Mouse (Mus musculus) neural tube, embryonic 13.5 days (tissue): Measurements from ENCODE around the gene Cela3b. TPM values are rescaled to one million over a fixed set of nuclear protein-coding genes. Genes with fewer than 3 reads are reported as not detected.

Experiments used
- ATAC-seq: fragments of 200-750 bp; cut with Nextera tagmentation; 2 replicates; pipeline ENCODE4 v1.8.0; 2017; ENCODE audit warnings: low read depth, mild to moderate bottlenecking, moderate TSS enrichment, moderate library complexity
- H3K27ac ChIP-seq: fragments of 300-500 bp; sonication (generic); replicated peaks from 2 replicates; pipeline ENCODE4 v1.5.1; 2015; ENCODE audit warnings: moderate library complexity, mild to moderate bottlenecking, inconsistent platforms
- H3K27me3 ChIP-seq: fragments of 300-500 bp; sonication (generic); 2 replicates; pipeline ENCODE4 v1.6.1; 2015; ENCODE audit warnings: mild to moderate bottlenecking, inconsistent platforms
- H3K36me3 ChIP-seq: fragments of 300-500 bp; sonication (generic); 2 replicates; pipeline ENCODE4 v1.6.1; 2015; ENCODE audit warnings: mild to moderate bottlenecking, inconsistent platforms
- H3K4me1 ChIP-seq: fragments of 300-500 bp; sonication (generic); replicated peaks from 2 replicates; pipeline ENCODE4 v1.6.1; 2015; ENCODE audit warnings: inconsistent platforms
- H3K4me2 ChIP-seq: fragments of 300-500 bp; sonication (generic); 2 replicates; pipeline ENCODE4 v1.6.1; 2015; ENCODE audit warnings: inconsistent platforms, mild to moderate bottlenecking, moderate library complexity
- H3K4me3 ChIP-seq: fragments of 300-500 bp; sonication (generic); 2 replicates; pipeline ENCODE4 v1.5.1; 2015; ENCODE audit warnings: mild to moderate bottlenecking, inconsistent platforms
- H3K9ac ChIP-seq: fragments of 300-500 bp; sonication (generic); 2 replicates; pipeline ENCODE4 v1.6.1; 2015; ENCODE audit warnings: moderate library complexity, mild to moderate bottlenecking, inconsistent platforms
- H3K9me3 ChIP-seq: fragments of 300-500 bp; sonication (generic); 2 replicates; pipeline ENCODE4 v1.6.1; 2016; ENCODE audit warnings: inconsistent platforms
- WGBS: fragments of 180-500 bp; shearing (Covaris S2); methylation state at CpG from one replicate; pipeline ENCODE4 v1.1.7; 2015; 5-methylcytosine and 5-hydroxymethylcytosine counted together
- polyA plus RNA-seq: library from polyadenylated mRNA; unstranded; fragments of >200 nt; fragmentation: Nextera tagmentation; extraction: Ambion mirVana; gene quantifications from 2 replicates; pipeline ENCODE4 v1.2.1, GENCODE M21; 2015

The Cela3b gene
- polyA plus RNA-seq, 1 experiment from 2014 or later: not detected

DNA sequence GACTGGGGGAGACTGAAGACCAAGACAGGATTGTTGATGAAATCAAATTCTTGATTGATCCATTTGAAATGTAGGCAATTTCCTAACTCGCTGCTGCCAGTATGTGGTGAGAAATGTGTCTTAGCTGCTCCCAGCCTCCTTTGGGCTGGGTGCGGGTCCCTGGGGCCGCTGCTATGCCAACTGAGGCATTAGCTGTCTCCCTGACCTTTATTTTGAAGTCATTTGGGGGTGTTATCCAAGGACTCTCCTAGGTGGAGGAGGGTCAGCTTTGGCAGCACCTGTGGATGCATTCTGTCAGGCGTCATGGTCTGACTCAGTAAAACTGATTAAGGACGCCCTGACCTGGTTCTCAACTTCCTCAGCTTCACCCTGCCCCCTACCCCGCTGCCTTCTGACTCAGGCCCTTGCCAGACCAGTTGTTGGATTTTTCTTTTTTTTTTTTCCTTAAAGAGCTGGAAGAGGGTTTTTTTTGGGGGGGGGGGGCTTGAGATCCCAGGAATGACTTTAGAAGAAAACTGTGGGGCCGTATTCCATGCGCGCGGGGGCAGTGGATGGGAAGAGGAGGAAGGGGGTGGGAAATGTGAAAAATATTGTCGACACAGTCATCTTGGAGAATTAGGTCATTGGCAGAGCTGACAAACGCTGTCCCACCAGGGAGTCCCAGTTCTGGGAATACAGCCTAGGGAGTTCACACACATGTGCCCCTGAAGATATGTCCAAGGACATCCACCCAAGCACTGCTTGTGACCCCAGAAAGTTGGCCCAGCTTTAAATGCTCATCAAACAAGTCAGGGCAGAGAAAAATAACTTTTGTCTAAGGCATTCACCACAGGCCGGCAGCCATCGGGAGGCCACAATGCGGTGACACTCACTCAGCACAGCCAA lies 33.5 kb downstream of the Cela3b start:
- H3K36me3 ChIP-seq: no peaks in the 10 kb centered on the region
- no peak overlapping the region for H3K27ac ChIP-seq
- H3K4me2 ChIP-seq: no peak overlapping the region
- no peaks in the 10 kb centered on the region for H3K9me3 ChIP-seq
- H3K27me3 ChIP-seq: no peaks in the 10 kb centered on the region
- H3K4me3 ChIP-seq: no peak overlapping the region
- WGBS: 73% methylated on average over 15 of the region's 15 CpGs
- H3K9ac ChIP-seq: no peak overlapping the region
- no peaks in the 10 kb centered on the region for H3K4me1 ChIP-seq
- no peak for ATAC-seq

DNA sequence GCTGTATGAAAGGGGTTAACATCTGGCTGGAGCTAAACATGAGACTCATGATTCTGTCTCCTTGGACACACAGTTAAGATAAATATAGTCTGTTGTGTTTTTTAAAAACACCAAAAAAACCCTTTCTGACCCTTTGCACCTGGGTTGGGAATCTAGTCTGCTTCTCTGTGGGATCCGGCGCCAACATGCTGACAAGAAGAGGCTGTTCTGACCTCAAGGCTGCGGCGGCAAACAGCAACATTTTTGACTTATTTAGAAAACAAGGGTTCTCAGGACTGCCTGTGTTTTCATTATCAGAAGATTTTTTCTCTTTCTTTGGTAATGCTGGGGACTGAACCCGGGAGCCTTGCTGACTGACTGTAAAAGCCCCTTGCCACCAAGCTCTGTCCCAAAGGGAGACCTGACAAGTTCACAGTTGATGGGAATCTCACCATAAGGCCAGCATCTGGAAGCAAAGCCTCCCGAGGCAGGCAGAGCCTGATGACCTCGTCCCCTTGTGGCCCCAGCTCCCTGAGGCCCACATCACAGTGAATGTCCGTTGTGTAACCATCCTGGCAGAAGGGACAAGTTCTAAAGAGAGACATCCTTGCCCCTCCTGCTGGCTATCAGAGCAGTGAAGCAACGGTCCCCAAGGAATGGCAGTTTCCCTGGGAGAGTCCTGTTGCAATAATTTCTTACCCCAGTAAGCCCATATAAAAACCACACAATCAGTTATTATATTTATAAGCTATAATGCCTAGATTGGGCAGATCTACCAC lies 36.8 kb downstream of the Cela3b start:
- Histone ChIP-seq H3K4me3 (no peak overlapping the region), H3K27ac (no peak overlapping the region), H3K9me3 (no peaks in the 10 kb centered on the region), H3K4me2 (no peak overlapping the region), H3K9ac (no peak overlapping the region), H3K27me3 (no peaks in the 10 kb centered on the region), H3K4me1 (peaks cover 10% of the 10 kb centered on the region), H3K36me3 (no peaks in the 10 kb centered on the region)
- 77% methylated on average over 9 of the region's 9 CpGs for WGBS
- ATAC-seq: no peak

DNA sequence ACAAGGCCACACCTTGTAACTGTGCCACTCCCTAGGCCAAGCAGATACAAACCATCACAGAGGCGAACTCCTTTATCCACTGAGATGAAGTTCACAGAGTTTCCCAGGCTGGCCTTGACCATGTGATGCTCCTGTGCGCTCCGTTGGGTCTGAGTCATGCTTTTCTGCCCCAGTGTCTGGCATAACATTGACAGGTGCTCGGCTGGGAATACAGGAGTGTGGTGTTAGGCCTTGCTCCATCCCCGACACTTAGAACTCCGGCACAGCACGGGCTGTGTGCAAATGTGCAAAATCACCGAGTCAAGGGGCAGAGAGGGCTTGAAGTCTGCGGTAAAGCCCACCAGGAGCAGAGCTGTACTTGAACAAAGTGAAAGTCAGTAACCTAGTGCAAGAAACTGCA lies 37.5 kb downstream of the Cela3b start:
- H3K4me3 ChIP-seq: no peak overlapping the region
- no peak overlapping the region for H3K4me2 ChIP-seq
- no peaks in the 10 kb centered on the region for H3K27me3 ChIP-seq
- no peaks in the 10 kb centered on the region for H3K36me3 ChIP-seq
- WGBS: 86% methylated on average over 9 of the region's 9 CpGs
- no peak overlapping the region for H3K27ac ChIP-seq
- no peak overlapping the region for H3K9ac ChIP-seq
- H3K4me1 ChIP-seq: peaks cover 10% of the 10 kb centered on the region
- H3K9me3 ChIP-seq: no peaks in the 10 kb centered on the region
- no peak for ATAC-seq

DNA sequence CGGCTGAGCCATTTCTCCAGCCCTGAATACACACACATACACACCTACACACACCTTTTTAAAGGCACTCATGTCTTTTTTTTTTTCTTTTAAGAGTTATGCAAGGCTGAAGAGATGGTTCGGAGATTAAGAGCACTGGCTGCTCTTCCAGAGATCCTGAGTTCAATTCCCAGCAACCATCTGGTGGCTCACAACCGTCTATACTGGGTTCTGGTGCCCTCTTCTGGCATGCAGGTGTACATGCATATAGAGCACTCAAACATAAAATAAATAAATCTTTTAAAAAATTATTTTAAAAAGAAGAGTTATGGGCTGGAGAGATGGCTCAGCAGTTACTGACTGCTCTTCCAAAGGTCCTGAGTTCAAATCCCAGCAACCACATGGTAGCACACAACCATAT lies 39.1 kb downstream of the Cela3b start:
- H3K4me1 ChIP-seq: peaks cover 19% of the 10 kb centered on the region
- H3K4me2 ChIP-seq: no peak overlapping the region
- no peaks in the 10 kb centered on the region for H3K27me3 ChIP-seq
- H3K9me3 ChIP-seq: no peaks in the 10 kb centered on the region
- WGBS: 87% methylated on average over 3 of the region's 3 CpGs
- H3K9ac ChIP-seq: no peak overlapping the region
- no peak for ATAC-seq
- no peak overlapping the region for H3K4me3 ChIP-seq
- H3K27ac ChIP-seq: no peak overlapping the region
- H3K36me3 ChIP-seq: no peaks in the 10 kb centered on the region

DNA sequence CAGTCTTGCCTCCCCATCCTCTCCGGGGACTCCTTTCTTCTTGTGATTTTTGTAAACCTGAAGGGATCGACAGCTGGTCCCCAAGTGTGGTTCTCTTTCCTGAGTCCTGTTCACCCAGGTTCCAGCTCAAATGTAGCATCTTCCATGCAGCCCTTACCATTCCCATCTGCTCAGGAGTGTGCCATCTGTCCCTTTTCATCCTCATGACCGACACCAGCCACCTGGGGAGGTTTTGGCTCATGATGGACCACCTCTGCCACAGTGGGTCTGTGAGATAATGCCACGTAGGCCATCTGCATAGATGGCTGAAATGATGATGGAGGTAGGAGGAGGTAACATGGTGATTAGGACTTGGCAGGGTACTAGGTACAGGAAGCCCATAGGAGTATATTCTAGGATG lies 40.1 kb downstream of the Cela3b start:
- peaks cover 19% of the 10 kb centered on the region for H3K4me1 ChIP-seq
- no peak overlapping the region for H3K9ac ChIP-seq
- H3K27me3 ChIP-seq: no peaks in the 10 kb centered on the region
- H3K27ac ChIP-seq: no peak overlapping the region
- ATAC-seq: no peak
- no peaks in the 10 kb centered on the region for H3K9me3 ChIP-seq
- H3K4me3 ChIP-seq: no peak overlapping the region
- H3K36me3 ChIP-seq: no peaks in the 10 kb centered on the region
- 83% methylated on average over 4 of the region's 4 CpGs for WGBS
- no peak overlapping the region for H3K4me2 ChIP-seq

DNA sequence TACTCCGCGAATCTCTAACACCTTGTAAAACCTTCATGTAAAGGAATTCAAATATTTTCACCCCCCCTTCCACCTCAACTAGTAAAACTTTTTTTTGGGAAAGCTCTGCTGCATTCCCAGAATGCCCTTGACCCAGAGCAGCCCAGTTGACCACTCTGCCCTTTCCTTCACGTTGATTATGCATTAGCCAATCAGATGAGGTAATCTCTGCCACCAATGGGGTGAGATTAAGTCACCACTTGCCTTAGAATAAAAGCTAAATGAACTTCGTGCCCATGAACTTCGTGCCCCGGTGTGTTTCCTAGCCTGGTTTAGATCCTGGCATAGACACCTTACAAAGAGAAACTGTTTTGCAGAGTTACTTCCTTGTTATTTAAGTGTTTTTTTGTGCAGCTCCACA lies 41.4 kb downstream of the Cela3b start:
- Histone ChIP-seq H3K36me3 (no peaks in the 10 kb centered on the region), H3K4me3 (peak overlapping the region; percentile 76)
- WGBS: 47% methylated on average over 6 of the region's 6 CpGs

DNA sequence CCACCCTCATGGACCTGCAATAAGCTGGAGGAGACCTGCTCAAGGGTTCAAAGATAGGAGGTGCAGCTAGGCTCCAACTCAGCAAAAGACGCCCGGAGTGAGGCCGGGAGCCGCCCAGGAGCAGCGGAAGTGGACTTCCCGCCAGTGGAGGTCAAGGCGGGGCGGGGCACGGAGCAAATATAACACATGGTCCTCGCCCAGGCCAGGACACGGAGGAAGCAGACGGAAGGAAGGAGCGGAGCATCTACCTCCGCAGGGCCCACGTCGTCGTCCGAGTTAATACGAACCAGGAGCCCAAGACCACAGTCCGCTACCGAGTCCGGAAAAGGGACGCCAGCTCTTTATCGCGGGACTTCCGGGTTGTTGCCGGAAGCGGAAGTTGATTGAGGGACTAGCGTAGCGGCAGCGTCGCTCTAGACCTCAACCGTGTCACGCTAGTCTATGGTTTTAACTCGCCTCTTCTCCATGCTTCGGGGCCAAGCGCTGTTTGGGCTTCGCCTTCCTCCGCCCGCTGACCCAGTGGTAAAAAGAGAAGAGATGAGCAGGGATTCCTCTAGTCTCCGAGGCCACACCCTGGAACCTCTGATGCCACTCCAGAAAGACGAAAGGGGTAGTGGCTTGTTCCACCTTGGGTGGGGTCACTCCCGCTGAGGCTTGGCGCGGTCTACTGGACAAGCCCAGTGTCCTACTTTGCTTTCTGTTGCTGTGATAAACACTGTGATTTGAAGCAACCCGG lies 42.1 kb downstream of the Cela3b start:
- no peaks in the 10 kb centered on the region for H3K27me3 ChIP-seq
- ATAC-seq: peak; percentile 95
- peak overlapping the region; percentile 76 for H3K4me3 ChIP-seq
- no peaks in the 10 kb centered on the region for H3K36me3 ChIP-seq
- H3K4me1 ChIP-seq: peaks cover 19% of the 10 kb centered on the region
- peak overlapping the region; percentile 80 for H3K9ac ChIP-seq
- H3K9me3 ChIP-seq: no peaks in the 10 kb centered on the region
- 1% methylated on average over 46 of the region's 46 CpGs for WGBS
- peak overlapping the region; percentile 89 for H3K27ac ChIP-seq
- H3K4me2 ChIP-seq: peak overlapping the region; percentile 87

More for the DNA sequence above, 41.4 kb downstream of the Cela3b start:
- Histone ChIP-seq H3K27ac (no peak overlapping the region), H3K9ac (peak overlapping the region; percentile 80; the same call in 1 of the 2 replicates), H3K4me2 (peak overlapping the region; percentile 87), H3K27me3 (no peaks in the 10 kb centered on the region), H3K4me1 (peaks cover 19% of the 10 kb centered on the region), H3K9me3 (no peaks in the 10 kb centered on the region)
- ATAC-seq: no peak

DNA sequence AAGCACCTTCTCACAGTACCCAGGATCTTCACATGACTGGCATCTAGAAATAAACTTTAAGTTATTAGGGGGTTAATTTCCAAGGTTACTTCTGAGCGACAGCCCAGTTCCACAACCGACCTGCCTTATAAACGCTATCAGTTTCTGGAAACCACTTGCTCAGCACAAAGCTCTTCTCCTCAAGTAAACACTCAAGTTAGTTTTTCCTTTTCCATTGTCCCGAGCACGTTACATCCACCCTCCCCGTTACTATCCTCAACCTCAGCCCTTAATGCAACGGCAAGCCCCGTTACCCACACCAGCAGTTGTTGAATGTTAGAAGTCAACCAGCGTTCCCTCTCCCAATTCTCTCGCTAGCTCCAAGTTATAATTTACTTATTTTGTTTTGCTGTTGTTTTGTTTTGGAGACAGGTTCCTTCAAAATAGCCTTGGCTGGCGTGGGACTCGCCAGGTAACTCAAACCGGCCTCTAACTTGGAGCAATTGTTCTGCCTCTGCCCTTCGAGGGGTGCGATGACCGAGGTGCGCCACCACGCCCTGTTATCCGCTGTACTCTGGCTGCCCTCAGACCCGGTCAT lies 42.8 kb downstream of the Cela3b start:
- Histone ChIP-seq H3K9ac (peak overlapping the region; percentile 80), H3K27ac (peak overlapping the region; percentile 89), H3K4me2 (peak overlapping the region; percentile 87), H3K4me3 (peak overlapping the region; percentile 76), H3K9me3 (no peaks in the 10 kb centered on the region), H3K36me3 (no peaks in the 10 kb centered on the region), H3K27me3 (no peaks in the 10 kb centered on the region), H3K4me1 (peaks cover 19% of the 10 kb centered on the region)
- WGBS: under 1% methylated on average over 20 of the region's 20 CpGs
- peak; percentile 75; the same call in 1 of the 2 replicates for ATAC-seq

DNA sequence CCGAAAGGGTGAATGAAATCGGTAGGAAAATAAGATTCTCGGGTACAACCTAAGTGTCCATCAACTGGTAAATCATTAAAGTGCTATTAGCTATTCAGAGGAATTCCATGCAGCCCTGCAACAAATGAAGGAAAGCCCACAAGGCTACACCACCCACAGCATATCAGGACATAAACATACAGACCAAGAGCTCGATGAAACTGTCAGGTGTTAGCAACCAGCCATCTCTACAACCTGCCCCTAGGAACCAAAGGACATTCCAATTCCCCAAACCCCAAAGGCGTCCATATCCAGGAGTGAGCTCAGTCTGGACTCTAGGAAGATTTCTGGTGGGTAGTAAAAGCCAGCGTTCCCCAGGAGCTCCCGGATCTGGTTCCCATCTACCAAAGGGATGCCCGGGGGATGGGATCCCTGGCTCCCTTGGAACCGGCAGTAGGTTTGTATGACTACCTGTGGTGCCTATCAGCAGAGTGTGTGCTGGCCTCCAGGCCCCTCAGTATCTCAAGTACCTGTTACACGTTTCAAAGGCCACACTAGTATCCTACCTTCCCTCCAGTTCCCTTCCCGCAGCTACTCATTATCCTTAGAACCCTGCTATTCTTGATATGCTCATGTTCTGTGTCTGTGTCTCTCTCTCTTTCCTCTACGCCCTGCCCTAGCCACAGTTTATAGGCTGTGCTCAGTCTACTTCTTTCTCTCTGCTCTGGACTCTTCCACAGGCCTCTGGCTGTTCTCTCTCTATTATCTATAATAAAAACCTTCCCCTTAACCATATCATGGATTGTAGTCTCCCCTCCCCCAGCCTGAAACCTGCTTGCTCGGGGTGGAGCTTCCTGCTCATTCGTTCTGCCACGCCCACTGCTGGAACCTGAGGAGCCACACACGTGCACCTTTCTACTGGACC lies 49.4 kb downstream of the Cela3b start:
- WGBS: 32% methylated on average over 15 of the region's 16 CpGs
- no peak for ATAC-seq
- H3K9me3 ChIP-seq: no peaks in the 10 kb centered on the region
- H3K27me3 ChIP-seq: no peaks in the 10 kb centered on the region
- no peaks in the 10 kb centered on the region for H3K4me1 ChIP-seq
- no peak overlapping the region for H3K4me3 ChIP-seq
- no peaks in the 10 kb centered on the region for H3K36me3 ChIP-seq
- no peak overlapping the region for H3K9ac ChIP-seq
- peak overlapping the region; percentile 9; the same call in 1 of the 2 replicates for H3K4me2 ChIP-seq
- H3K27ac ChIP-seq: no peak overlapping the region

DNA sequence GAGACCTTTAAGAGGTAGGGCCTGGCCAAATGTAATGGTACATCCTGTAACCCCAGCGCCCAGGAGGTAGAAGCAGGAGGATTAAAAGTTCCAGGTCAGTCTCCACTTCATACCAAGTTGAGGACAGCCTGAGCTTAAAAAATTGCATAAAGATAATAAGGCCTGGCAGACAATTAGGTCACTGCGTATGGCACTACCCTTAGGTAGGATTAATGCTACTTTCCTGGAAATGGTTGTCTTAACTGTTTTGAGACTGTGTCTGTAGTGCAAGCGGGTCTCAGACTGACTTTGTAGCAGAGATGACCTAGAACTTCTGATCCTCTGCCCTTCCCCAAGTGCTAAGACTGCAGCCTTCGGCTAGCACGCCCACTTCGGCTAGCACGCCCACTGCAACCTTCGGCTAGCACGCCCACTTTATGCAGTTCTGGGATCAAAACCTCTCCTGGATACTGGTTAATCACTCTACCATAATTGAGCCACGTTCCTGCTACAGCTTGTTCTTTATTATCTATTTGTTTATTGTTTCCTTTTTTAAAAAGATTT lies 50.6 kb downstream of the Cela3b start:
- no peaks in the 10 kb centered on the region for H3K36me3 ChIP-seq
- H3K4me2 ChIP-seq: no peak overlapping the region
- H3K27ac ChIP-seq: no peak overlapping the region
- no peak for ATAC-seq
- H3K9ac ChIP-seq: no peak overlapping the region
- H3K27me3 ChIP-seq: no peaks in the 10 kb centered on the region
- H3K4me1 ChIP-seq: no peaks in the 10 kb centered on the region
- no peak overlapping the region for H3K4me3 ChIP-seq
- no peaks in the 10 kb centered on the region for H3K9me3 ChIP-seq
- WGBS: 89% methylated on average over 10 of the region's 10 CpGs

DNA sequence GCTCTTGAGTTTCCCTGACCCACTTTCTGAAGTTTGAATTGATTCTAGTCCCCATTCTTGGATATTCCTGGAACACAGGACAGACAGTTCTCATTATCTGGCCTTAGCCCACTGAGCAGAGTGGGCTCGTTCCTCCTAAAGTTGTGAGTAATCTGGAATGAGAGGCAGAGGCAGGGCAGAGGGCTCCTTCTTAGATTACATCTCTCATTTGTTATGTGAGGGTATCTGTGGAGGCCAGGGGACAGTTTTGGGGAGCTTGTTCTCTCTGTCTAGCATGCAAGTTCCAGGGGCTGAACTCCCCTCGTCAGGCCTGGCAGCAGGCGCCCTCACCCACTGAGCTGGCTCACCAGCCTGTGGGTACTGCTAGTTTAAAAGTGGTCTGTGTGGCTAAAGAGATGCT lies 51.3 kb downstream of the Cela3b start:
- Histone ChIP-seq H3K27me3 (no peaks in the 10 kb centered on the region), H3K4me1 (no peaks in the 10 kb centered on the region), H3K4me3 (no peak overlapping the region), H3K27ac (no peak overlapping the region), H3K4me2 (no peak overlapping the region), H3K9ac (no peak overlapping the region), H3K9me3 (no peaks in the 10 kb centered on the region), H3K36me3 (no peaks in the 10 kb centered on the region)
- no peak for ATAC-seq
- 92% methylated on average over 3 of the region's 3 CpGs for WGBS
